ENCODE assay signal across 11 mouse cellular contexts in the genomic region with DNA sequence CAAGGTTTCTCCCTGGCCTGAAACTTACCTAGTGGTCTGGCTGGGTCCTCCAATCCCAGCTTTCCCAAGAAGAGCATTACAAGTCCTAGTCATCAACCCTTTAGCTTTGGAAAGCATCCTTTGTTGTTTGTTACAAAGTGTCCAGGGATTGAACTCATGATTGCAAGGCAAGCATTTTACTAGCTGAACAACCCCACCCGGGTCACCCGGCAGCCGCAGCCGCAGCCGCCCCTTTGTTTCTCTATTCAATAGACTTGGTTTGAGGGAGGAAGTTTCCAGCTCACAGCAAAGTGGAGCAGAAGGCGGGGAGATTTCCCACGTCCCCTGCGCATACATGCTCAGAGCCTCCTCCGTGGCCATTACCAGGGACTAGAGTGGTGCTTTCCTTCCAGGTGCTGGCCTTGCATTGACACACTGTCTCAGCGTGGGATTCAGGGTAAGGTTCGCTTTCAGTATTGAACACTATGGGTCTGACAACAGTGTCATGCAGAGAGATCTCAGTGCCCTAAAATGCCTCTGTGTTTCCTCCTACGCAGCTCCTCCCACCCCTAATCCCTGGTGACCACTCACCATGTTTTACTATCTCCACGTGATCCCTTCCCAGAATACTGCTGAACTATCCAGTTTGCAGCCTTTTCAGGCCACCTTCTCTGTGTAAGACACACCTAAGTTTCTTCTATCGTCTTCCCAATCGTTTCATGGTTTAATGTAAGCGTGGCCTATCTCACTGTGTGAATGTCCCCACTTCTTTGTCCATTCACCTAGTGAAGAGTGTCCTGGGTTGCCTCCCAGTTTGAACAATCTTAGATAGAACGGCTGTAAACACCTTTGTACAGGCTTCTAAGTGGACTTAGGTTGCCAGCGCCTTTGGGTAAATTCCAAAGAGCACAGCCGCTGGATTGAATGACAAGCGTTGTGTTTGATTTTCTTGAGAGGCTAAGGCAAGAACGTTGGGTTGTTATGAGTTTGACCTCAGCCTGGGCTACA.
"Had no signal": no experiment of that assay in that cellular context is flagged by ENCODE, and none has a peak within 500 bp of the region (broad histone marks: within the 10 kb centered on the region; RNA-seq: fewer than 3 reads in every experiment).

No protein-coding gene starts in this region.

- H3K4me3 ChIP-seq: left cerebral cortex, adult 2 months; limb, embryonic 10.5 days; liver, embryonic 15.5 days; midbrain, embryonic 13.5 days; neural tube, embryonic 15.5 days had no signal

- H3K9me3 ChIP-seq: limb, embryonic 10.5 days; liver, embryonic 15.5 days; midbrain, embryonic 13.5 days; neural tube, embryonic 15.5 days had no signal

- H3K27ac ChIP-seq: left cerebral cortex, adult 2 months; limb, embryonic 10.5 days; liver, embryonic 15.5 days; midbrain, embryonic 13.5 days; neural tube, embryonic 15.5 days had no signal

- H3K4me1 ChIP-seq: limb, embryonic 10.5 days; liver, embryonic 15.5 days had no signal

- H3K27me3 ChIP-seq: liver, embryonic 15.5 days; midbrain, embryonic 13.5 days had no signal

- H3K9ac ChIP-seq: liver, embryonic 15.5 days; midbrain, embryonic 13.5 days; neural tube, embryonic 15.5 days had no signal

- ATAC-seq: lung, postnatal 0 days; midbrain, embryonic 13.5 days had no signal

- DNase-seq: lung, adult 2 months; lung, postnatal 36 days; right cerebral cortex, adult 18-20 months; right cerebral cortex, postnatal 25 days; thymus, postnatal 36 days had no signal

- H3K36me3 ChIP-seq: limb, embryonic 10.5 days; liver, embryonic 15.5 days; midbrain, embryonic 13.5 days; neural tube, embryonic 15.5 days had no signal
